Mouse (Mus musculus): Measurements from ENCODE around the gene 7420426K07Rik. TPM values are rescaled to one million over a fixed set of nuclear protein-coding genes. Genes with fewer than 3 reads are reported as not detected.
A peak's percentile ranks its signal among the peaks of the same experiment; 100 is the strongest.

7420426K07Rik gene
- polyA plus RNA-seq, 1 experiment from 2014 or later = not detected

GRCm38 (mm10) chr9:98939290-98939689 is 36.4 kb downstream of the 7420426K07Rik start:
- WGBS = 11% methylated on average over 2 of the region's 2 CpGs
- Histone ChIP-seq H3K4me3 (no peak overlapping the region), H3K9ac (no peak overlapping the region), H3K36me3 (no peaks in the 10 kb centered on the region), H3K27me3 (peaks cover 21% of the 10 kb centered on the region), H3K4me1 (no peaks in the 10 kb centered on the region), H3K9me3 (no peaks in the 10 kb centered on the region), H3K27ac (no peak overlapping the region), H3K4me2 (no peak overlapping the region)
- no peak for ATAC-seq (ENCODE audit: insufficient number of reproducible peaks, insufficient read depth, low FRiP score, low TSS enrichment, low read depth)

GRCm38 (mm10) chr9:98952171-98953050 is 49.5 kb downstream of the 7420426K07Rik start:
- peak overlapping the region; percentile 29 for H3K4me3 ChIP-seq
- peaks cover 90% of the 10 kb centered on the region for H3K27me3 ChIP-seq
- ATAC-seq (ENCODE audit: insufficient number of reproducible peaks, insufficient read depth, low FRiP score, low TSS enrichment, low read depth) = no peak
- WGBS = 2% methylated on average over 40 of the region's 40 CpGs
- peak overlapping the region; percentile 50 for H3K4me2 ChIP-seq
- H3K27ac ChIP-seq = no peak overlapping the region
- H3K36me3 ChIP-seq = no peaks in the 10 kb centered on the region
- peak overlapping the region; percentile 11; the same call in 1 of the 2 replicates for H3K9ac ChIP-seq
- no peaks in the 10 kb centered on the region for H3K9me3 ChIP-seq
- H3K4me1 ChIP-seq = peaks cover 40% of the 10 kb centered on the region

- no peak for ATAC-seq (ENCODE audit: insufficient number of reproducible peaks, insufficient read depth, low FRiP score, low TSS enrichment, low read depth)
- H3K36me3 ChIP-seq = no peaks in the 10 kb centered on the region
- no peak overlapping the region for H3K9ac ChIP-seq
- peaks cover 95% of the 10 kb centered on the region for H3K27me3 ChIP-seq
- WGBS = 11% methylated on average over 4 of the region's 4 CpGs
- peaks cover 40% of the 10 kb centered on the region for H3K4me1 ChIP-seq
- H3K4me2 ChIP-seq = peak overlapping the region; percentile 50
- no peaks in the 10 kb centered on the region for H3K9me3 ChIP-seq
- no peak overlapping the region for H3K27ac ChIP-seq
- peak overlapping the region; percentile 53 for H3K4me3 ChIP-seq
Observed at GRCm38 (mm10) chr9:98953291-98953690, 50.4 kb downstream of the 7420426K07Rik start.

- Histone ChIP-seq H3K9me3 (no peaks in the 10 kb centered on the region), H3K27ac (no peak overlapping the region), H3K4me1 (peaks cover 40% of the 10 kb centered on the region), H3K27me3 (peaks cover 96% of the 10 kb centered on the region), H3K4me3 (peak overlapping the region; percentile 53), H3K4me2 (peak overlapping the region; percentile 83), H3K9ac (no peak overlapping the region), H3K36me3 (no peaks in the 10 kb centered on the region)
- WGBS = 5% methylated on average over 9 of the region's 9 CpGs
- no peak for ATAC-seq (ENCODE audit: insufficient number of reproducible peaks, insufficient read depth, low FRiP score, low TSS enrichment, low read depth)
Observed at GRCm38 (mm10) chr9:98953830-98954229, 50.9 kb downstream of the 7420426K07Rik start.

Other genes starting within 250 kb of the 7420426K07Rik start
- not detected in 2 replicates for gene Prr23a1, start 60.6 kb upstream of the 7420426K07Rik start, polyA plus RNA-seq (2015; fragmentation: Nextera tagmentation; extraction: Ambion mirVana)
- gene Prr23a2, start 46.6 kb upstream of the 7420426K07Rik start, polyA plus RNA-seq (2015; fragmentation: Nextera tagmentation; extraction: Ambion mirVana) = not detected in 2 replicates
- gene Prr23a3, start 38.4 kb upstream of the 7420426K07Rik start, polyA plus RNA-seq (2015; fragmentation: Nextera tagmentation; extraction: Ambion mirVana) = not detected in 2 replicates
- 1.2 and 1.7 TPM in 2 replicates for gene Foxl2, start 52.2 kb downstream of the 7420426K07Rik start, polyA plus RNA-seq (2015; fragmentation: Nextera tagmentation; extraction: Ambion mirVana)
- 48.8 and 59.1 TPM in 2 replicates for gene Faim, start 83.3 kb downstream of the 7420426K07Rik start, polyA plus RNA-seq (2015; fragmentation: Nextera tagmentation; extraction: Ambion mirVana)
- 0.45 TPM in 1 of 2 replicates, not detected in the other for gene Gm1123, start 132.6 kb downstream of the 7420426K07Rik start, polyA plus RNA-seq (2015; fragmentation: Nextera tagmentation; extraction: Ambion mirVana)
- gene Pik3cb, start 237.5 kb downstream of the 7420426K07Rik start, polyA plus RNA-seq (2015; fragmentation: Nextera tagmentation; extraction: Ambion mirVana) = 1.6 and 2.6 TPM in 2 replicates

All from embryonic facial prominence, embryonic 13.5 days (tissue).